Mouse (Mus musculus) retina, adult 2 months (tissue): Measurements from ENCODE around the gene Csmd2.
"Not testable (repeated sequence)": the region's sequence is repeated elsewhere in the genome, so short reads cannot be mapped to it uniquely, and the experiment has no call there.

Experiments
- DNase-seq: peaks from one replicate; pipeline ENCODE4 v3.0.0-alpha.2; 2012; ENCODE audit warnings: low read depth, low spot score

Csmd2 gene

GRCm38 (mm10) chr4:128042626-128043025 lies 55.0 kb downstream of the Csmd2 start:
- no peak for DNase-seq

DNA sequence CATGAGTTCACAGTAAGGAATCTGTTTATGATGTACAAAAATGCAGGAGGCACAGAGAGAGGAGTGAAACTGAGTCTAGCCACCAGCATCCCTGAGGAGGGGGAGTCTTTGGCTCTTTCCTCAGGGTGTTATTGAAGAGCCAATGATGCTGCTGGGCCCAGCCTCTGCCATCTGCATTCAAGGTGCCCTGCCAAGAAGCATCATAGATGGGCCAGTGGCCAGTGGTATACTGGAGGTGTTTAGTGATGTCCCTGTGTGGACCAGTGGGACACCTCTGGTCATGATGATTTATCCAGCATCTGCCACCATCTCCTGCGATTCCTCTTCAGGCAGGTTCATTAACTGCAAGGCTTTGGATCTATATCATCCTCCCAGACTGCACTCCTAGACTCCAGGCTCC lies 61.1 kb downstream of the Csmd2 start:
- no peak for DNase-seq

GRCm38 (mm10) chr4:128052701-128053100 lies 65.0 kb downstream of the Csmd2 start:
- no peak for DNase-seq

GRCm38 (mm10) chr4:128061274-128061673 lies 73.6 kb downstream of the Csmd2 start:
- DNase-seq: not testable (repeated sequence)

DNA sequence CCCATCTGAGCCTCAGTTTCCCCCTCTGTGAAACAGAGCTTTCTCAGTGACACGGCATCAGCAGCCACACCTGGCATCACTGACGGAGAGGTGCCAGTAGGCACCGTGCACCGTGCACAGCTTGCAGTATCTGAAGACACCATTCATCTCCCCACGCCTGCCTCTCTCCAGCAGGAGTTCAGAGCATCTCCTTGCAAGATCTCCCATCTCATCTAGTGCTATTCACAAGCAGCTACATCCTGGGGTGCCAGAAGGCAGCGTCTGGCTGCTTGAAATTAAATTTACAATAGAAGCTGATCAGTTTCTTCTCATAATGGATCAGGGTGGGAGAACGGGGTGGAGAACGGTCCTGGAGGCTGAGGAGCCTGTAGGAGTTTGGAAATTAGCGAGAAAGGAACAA lies 79.5 kb downstream of the Csmd2 start:
- no peak for DNase-seq

- no peak for DNase-seq
Measured at GRCm38 (mm10) chr4:128084466-128084865, 96.8 kb downstream of the Csmd2 start.

GRCm38 (mm10) chr4:128085096-128085495 lies 97.4 kb downstream of the Csmd2 start:
- no peak for DNase-seq

DNA sequence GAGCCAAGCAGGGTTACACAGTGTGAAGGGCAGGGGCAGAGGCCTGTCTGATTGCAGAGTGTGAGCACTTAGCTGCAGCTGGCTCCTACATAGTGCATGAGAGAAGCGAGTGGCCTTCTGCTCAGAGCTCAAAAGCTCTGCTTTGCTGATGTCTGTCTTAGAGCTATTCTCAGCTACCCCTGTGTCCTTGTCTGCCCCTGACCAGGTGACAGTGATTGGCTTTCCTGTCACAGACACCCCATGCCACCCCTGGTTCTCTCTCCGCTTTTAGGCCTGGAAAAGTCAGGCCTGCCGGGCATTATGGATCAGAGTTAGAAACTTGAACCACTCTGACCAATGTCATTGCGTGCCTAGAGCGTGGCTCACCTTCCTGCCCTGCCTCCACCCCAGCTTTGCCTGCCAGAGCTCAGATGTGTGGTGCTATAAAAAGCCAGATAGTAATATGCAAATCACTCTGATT lies 99.5 kb downstream of the Csmd2 start:
- DNase-seq: no peak

DNA sequence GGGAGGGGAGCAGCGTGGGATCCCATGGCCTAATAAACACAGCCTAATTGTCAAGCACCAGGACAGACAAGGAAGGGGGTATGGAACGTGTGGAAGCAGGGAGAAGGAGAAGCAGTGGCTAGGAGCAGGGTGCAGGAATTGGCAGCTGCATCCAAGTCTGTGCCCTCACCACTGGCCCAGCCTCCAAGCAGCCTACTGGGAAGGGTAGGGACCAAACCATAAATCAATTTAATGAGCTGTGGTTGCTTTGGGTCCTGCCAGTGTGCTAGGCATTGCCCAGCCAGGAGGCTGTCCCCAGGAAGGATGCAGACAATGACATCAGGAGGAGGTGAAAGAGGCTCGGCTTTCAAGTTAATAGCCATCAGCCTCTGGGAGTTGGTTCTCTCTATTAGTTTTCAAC lies 100.0 kb downstream of the Csmd2 start:
- no peak for DNase-seq

DNA sequence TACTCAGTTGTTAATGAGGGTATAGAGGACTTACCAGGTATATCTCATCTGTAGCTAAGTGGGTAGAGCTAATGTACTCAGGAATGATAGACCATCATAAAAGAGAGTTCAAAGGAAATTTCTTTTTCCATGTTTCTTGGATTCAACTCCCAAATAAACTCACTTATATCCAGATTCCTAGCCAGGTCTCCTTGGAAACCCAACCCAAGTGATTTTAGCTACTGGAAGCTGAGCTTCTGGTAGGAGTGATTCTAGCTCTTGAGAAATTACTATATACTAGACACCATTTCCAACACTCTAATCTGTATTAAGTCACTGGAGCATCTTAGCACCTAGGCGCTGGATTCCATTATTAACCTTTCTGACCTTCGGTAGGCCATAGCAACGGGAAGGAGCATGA lies 100.6 kb downstream of the Csmd2 start:
- no peak for DNase-seq

GRCm38 (mm10) chr4:128091938-128092337 lies 104.3 kb downstream of the Csmd2 start:
- DNase-seq: no peak

DNA sequence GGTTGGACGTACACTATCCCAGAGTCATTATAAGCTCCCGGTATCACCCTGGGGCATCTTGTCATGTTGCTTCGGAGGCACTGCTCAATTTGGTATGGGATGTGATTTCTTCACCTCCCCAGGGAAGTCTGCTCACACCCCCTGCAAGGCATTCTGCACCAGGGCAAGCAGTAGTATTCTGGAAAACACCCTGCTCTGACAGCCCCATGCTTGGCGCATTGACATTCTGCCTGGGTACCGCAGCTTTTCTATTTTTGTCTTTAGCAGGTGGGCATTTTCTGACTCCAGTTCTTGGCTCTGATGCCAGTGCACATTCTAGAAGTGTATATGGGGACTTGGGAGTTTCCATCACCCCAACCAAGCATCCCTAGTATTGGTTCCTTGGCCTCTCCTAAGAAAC lies 111.9 kb downstream of the Csmd2 start:
- no peak for DNase-seq

DNA sequence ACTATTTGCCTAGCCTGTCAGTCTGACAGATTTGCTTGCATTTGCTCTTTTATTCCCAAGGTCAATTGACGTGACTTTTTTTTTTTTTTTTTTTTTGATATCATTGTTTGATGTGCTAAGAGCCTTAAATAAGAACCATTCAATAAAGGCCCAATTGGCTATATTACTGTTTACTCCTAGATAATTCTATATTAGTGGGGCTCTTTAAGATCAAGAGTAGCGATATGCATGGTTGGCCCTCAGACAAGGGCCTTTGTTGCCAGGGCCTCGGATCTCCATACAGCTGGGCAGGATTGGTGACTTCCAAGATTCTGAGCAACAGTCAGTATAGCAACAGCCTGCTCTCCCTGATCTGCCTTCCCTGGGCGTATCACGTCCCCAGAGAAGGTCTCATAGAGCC lies 112.9 kb downstream of the Csmd2 start:
- no peak for DNase-seq

DNA sequence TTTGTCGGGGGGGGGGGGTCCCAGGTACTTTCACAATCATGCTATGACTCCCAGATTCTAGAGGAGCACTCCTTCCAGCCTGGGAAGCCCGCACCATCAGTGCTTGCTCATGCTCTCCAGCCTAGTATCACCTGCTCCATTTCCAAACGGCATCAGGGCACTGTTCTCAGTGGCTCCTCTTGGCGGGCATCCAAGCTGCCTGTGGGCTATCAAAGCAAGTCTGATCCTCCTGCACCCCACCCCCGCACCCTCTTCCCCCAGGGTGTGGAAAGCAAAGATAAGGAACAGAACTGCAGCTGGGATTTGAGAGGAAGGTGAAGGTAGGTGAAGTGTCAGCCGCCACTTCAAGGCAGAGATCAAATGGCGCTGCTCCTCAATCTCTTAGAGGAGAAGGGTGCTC lies 128.7 kb downstream of the Csmd2 start:
- DNase-seq: no peak

- no peak for DNase-seq
Measured at GRCm38 (mm10) chr4:128123281-128123680, 135.6 kb downstream of the Csmd2 start.

- DNase-seq: no peak
Measured at GRCm38 (mm10) chr4:128124738-128125137, 137.1 kb downstream of the Csmd2 start.

DNA sequence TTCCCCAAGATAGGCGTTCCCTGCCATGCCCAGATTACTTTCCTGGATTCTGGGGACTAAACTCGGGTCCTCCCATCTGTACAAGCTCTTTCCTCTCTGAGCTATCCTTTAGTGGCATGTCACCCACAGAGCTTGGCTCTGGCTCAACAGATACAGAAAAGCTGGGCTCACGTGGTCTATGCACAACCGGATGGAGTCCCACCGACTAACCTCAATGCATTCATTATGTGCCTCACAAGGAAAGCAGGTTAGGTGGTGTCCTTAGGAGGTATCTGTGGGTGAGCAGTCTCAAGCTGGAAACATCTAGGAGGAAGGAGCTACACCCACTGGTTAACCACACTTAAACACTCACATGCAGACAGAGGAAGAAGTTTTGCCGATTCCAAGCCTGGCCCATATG lies 140.9 kb downstream of the Csmd2 start:
- no peak for DNase-seq

DNA sequence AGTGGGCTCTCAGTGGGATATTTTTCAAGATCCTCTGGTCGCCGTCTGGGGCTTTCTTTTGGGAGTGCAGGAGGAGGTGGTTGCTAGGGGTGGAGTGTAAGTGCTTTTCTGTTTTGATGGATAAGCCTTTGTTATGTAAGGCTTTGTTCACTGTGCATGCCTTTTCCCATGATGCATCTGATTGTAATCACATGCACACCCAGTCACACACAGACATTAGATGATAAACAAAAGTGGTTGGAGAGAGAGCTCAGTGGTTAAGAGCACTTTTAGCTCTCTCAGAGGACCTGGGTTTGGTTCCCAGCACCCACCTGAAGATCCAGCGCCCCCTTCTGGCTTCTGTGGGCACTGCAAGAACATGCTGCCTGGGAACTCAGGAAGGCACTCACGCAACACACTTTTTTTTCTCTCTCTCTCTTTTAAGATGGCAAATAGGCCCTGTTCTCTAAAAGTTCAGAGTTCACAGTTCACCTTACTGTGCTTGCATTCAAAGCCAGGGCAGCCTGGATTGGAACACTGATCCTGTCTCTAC lies 143.0 kb downstream of the Csmd2 start:
- DNase-seq: no peak

GRCm38 (mm10) chr4:128131666-128132065 lies 144.0 kb downstream of the Csmd2 start:
- DNase-seq: no peak

GRCm38 (mm10) chr4:128132876-128133646 lies 145.4 kb downstream of the Csmd2 start:
- DNase-seq: no peak

DNA sequence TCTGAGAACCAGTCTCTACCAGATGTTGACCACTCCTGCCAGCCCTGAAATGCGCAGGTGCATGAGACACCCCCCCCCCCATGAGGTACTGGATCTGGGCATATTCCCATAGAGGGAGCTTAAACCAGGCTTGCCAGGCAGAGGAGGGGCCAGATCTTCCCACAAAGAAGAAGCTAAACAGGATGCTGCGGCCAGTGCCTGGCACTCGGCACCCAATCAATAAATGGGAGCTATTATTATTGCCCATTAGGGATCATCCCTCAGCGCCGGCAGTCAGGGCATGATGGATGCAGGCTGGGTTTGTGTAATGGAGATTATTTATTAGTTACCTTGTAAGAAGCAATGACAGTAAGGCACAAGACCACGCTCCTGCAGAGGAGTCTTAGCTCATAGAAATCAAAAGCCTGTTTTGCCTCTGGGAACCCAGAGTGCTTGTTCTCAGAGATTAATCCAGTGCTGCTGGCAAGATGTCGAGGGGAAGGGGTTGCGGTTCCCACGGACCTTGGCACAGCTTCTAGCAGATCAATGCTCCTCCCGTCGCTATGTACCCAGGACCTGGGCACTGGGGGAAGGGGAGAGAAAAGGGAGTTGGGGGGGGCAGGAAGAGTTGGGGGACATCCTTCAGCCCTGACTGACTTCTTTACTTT lies 146.8 kb downstream of the Csmd2 start:
- no peak for DNase-seq

DNA sequence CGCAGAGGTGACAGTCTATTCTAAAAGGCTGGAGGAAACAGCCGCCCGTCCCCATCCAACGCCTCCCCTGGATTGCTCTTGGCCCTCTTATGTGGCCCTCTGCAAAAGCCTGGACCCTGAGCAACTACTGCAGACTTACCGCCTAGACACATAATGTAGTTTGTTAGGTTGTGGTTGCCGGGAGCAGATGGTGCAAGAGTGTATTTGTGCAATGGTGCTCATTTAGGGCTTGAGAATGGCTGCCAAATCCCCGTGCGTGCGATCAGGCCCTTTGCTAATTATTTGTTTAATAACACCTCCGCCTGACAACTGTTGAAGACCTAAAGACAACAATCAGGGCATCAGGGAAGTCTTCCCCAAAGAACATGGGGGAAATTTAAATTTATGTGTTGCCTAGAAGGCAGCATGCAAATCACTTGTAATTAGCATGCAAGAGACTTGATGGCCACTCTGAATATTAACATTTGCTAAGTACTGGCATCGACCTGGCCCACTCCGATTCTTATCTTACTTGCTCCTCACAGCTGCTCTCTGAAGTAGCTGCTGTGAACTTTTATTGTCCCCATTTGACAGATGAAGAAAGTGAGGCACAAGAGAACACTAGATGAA lies 147.5 kb downstream of the Csmd2 start:
- no peak for DNase-seq

- DNase-seq: no peak
Measured at GRCm38 (mm10) chr4:128139991-128140390, 152.3 kb downstream of the Csmd2 start.
